Mouse (Mus musculus) thymus, adult 2 months (tissue): Measurements from ENCODE around the gene Sorcs3. TPM values are rescaled to one million over a fixed set of nuclear protein-coding genes. Genes with fewer than 3 reads are reported as not detected.

Experiments
- DNase-seq: peaks from one replicate; pipeline ENCODE4 v3.0.0; 2021
- H3K27ac ChIP-seq: fragments of 200-500 bp; 2 replicates; pipeline ENCODE4 v1.5.1; 2012; ENCODE audit warnings: low read length, control low read depth; ENCODE audit not compliant: control insufficient read depth, insufficient read depth
- H3K27me3 ChIP-seq: fragments of 200-500 bp; 2 replicates; pipeline ENCODE4 v1.6.1; 2012; ENCODE audit warnings: mild to moderate bottlenecking, low read length, moderate library complexity, mixed read lengths; ENCODE audit not compliant: control insufficient read depth, insufficient read depth
- H3K36me3 ChIP-seq: fragments of 200-500 bp; 2 replicates; pipeline ENCODE4 v1.6.1; 2012; ENCODE audit warnings: mild to moderate bottlenecking, low read length, moderate library complexity; ENCODE audit not compliant: control insufficient read depth, insufficient read depth
- H3K4me1 ChIP-seq: fragments of 200-500 bp; replicated peaks from 2 replicates; pipeline ENCODE4 v1.6.1; 2012; ENCODE audit warnings: low read length; ENCODE audit not compliant: control insufficient read depth, insufficient read depth
- H3K4me3 ChIP-seq: fragments of 200-500 bp; 2 replicates; pipeline ENCODE4 v1.5.1; 2012; ENCODE audit warnings: mild to moderate bottlenecking, low read length, control low read depth, moderate library complexity; ENCODE audit not compliant: control insufficient read depth, insufficient read depth
- CTCF ChIP-seq: fragments of 200-500 bp; IDR thresholded peaks from 2 replicates; pipeline ENCODE4 v1.5.1; 2012; ENCODE audit warnings: mild to moderate bottlenecking, control low read depth, low read length, moderate library complexity, borderline replicate concordance; ENCODE audit not compliant: control insufficient read depth, poor library complexity, insufficient read depth; ENCODE audit errors: extremely low read depth
- POLR2A ChIP-seq: fragments of 200-500 bp; IDR thresholded peaks from 2 replicates; pipeline ENCODE4 v1.6.1; 2012; ENCODE audit warnings: mild to moderate bottlenecking, low read length, control low read depth, moderate library complexity; ENCODE audit not compliant: control insufficient read depth, poor library complexity, insufficient read depth; ENCODE audit errors: extremely low read depth
- WGBS: fragments of 180-500 bp; shearing (Covaris S2); methylation state at CpG from one replicate; pipeline ENCODE4 v1.1.7; 2018; 5-methylcytosine and 5-hydroxymethylcytosine counted together
- polyA plus RNA-seq: library from polyadenylated mRNA; depleted of rRNA; stranded (reverse); fragments of >200 nt; gene quantifications from 2 replicates; pipeline ENCODE4 v1.2.3, GENCODE M21; 2012

Gene Sorcs3
- polyA plus RNA-seq, 1 experiment = 0.18 TPM

DNA sequence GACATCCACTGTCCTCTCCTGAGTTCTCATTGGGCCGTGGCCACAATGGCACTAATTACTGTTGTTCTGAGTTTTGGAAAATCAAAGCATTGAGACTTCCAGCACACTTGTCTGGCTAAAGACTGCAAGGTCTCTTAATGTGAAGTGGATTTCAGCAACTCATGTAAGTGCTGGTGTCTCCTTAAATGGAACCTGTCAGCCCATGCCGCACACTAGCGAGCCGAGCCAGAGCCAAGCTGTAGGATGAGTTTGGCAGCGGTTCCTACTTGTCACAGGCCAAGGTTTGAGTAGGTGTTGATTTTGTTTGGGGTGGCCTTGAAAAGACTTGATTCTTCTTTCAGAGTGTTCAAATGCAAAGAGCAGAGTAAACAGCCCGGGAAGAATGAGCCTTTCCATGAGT is 445.8 kb downstream of the Sorcs3 start:
- no peak overlapping the region for H3K4me3 ChIP-seq
- no peak for DNase-seq
- WGBS = 86% methylated on average over 6 of the region's 6 CpGs
- H3K4me1 ChIP-seq = no peaks in the 10 kb centered on the region
- no peak overlapping the region for H3K27ac ChIP-seq
- no peaks in the 10 kb centered on the region for H3K27me3 ChIP-seq
- TF ChIP-seq CTCF (no peak), POLR2A (no peak)
- H3K36me3 ChIP-seq = no peaks in the 10 kb centered on the region

DNA sequence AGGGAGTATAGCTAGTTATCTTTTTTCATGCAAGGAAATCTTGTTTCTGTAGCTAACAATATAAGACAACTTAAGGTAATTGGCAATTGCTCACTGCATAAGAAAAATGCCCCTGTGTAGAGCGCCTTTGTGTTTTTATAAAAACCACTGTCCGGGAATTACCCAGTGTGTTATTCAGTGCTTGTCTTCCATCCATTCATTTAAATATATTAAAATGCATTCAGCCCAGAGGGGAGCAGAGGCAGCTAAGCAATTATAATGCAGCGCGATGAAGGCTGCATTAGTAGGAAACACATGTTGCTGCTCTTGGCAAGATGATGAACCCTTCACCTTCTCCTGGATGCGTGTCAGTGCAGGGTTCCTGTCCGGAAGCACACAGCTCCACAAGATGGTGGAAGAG is 454.4 kb downstream of the Sorcs3 start:
- DNase-seq = no peak
- no peak for TF ChIP-seq POLR2A
- no peak for TF ChIP-seq CTCF
- Histone ChIP-seq H3K27me3 (no peaks in the 10 kb centered on the region), H3K4me1 (no peaks in the 10 kb centered on the region), H3K27ac (no peak overlapping the region), H3K36me3 (no peaks in the 10 kb centered on the region), H3K4me3 (no peak overlapping the region)
- 91% methylated on average over 6 of the region's 6 CpGs for WGBS

DNA sequence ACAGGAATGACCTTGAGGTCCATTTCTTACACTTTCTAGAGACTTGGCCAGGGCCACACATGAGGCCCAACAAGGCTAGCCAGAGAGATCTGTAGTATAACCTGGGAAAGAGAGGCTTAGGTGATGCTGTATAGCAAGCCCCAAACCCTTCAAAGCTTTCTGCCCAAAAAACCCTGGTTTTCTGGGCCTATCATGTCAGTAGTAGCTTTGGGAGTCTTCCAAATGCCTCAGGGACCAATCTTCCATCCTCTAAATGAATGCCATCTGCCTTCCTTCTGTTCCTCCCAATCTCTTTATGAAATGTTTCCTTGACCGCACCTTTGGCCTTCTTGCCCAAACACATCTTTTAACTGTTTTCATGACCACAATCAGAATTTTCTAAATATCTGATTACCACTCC is 474.1 kb downstream of the Sorcs3 start:
- Histone ChIP-seq H3K36me3 (no peaks in the 10 kb centered on the region), H3K27me3 (no peaks in the 10 kb centered on the region), H3K27ac (no peak overlapping the region), H3K4me1 (no peaks in the 10 kb centered on the region), H3K4me3 (no peak overlapping the region)
- 95% methylated on average over 1 of the region's 1 CpGs for WGBS
- no peak for DNase-seq
- TF ChIP-seq POLR2A = no peak
- no peak for TF ChIP-seq CTCF

DNA sequence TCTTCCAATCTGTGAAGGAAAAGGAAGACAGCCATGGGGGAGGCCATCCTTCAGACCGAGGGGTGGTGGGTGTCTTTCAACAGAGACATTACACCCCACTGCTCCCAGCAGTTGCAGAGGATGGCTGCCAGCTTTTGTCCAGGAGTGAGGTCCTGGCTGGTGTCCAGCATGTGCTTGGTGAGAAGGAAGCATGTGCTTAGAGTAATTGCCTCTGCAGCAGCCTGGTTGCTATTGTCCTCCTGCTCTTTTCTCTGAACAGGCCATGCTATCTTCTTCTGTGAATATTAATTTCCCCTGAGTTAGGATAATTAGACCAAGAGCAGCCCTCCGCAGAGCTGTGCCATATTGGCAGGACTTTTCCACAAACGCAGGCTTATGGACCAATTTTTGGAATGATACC is 476.7 kb downstream of the Sorcs3 start:
- no peak for DNase-seq
- Histone ChIP-seq H3K27ac (no peak overlapping the region), H3K36me3 (no peaks in the 10 kb centered on the region), H3K4me1 (no peaks in the 10 kb centered on the region), H3K4me3 (no peak overlapping the region), H3K27me3 (no peaks in the 10 kb centered on the region)
- TF ChIP-seq CTCF (no peak), POLR2A (no peak)
- 86% methylated on average over 3 of the region's 3 CpGs for WGBS

DNA sequence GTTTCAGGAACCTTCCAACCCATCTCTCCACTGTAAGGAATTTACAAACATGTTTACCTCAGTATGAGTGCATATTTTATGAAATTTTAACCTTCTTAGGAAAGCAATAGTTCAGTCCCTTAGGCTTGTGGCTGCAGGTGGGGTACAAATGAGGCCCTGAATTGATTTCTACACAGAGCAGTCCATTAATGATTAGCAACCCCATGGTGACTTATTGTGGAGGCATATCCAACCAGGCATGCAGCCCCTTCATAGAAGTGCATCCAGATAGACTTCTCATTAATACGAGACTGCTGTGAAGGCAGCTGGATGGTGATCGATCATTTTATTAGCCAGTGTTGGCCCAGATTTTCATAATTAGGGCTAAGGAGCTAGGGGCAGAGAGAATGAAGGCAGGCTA is 480.5 kb downstream of the Sorcs3 start:
- no peaks in the 10 kb centered on the region for H3K4me1 ChIP-seq
- no peaks in the 10 kb centered on the region for H3K36me3 ChIP-seq
- no peak overlapping the region for H3K27ac ChIP-seq
- no peaks in the 10 kb centered on the region for H3K27me3 ChIP-seq
- TF ChIP-seq CTCF (no peak), POLR2A (no peak)
- H3K4me3 ChIP-seq = no peak overlapping the region
- DNase-seq = no peak
- 97% methylated on average over 2 of the region's 2 CpGs for WGBS

DNA sequence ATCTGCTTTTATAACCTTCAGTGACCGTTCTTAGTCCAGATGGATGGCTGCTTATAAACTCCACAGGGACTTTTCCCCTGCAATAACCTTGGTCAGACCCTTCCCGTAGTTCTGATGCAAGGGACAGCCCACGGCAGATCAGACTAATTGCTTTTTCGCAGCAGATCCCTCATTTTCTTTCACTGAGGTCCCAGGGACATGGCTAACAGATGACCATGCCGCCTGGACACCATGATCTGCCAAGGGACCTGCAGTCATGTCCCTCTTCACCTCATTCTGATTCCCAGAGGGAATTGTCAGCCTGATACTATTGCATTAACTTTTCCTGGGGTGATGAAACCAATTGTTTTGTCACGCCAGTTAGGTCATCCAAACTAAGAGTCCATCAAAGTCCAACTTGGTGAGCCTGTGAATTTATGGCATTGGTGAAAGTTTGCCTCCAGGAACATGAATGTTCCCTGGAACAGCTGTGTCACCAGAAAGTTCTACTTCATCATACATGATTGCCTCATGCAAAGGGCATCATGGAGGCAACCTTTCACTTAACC is 494.4 kb downstream of the Sorcs3 start:
- no peak overlapping the region for H3K27ac ChIP-seq
- no peak for TF ChIP-seq POLR2A
- no peak for TF ChIP-seq CTCF
- no peak overlapping the region for H3K4me3 ChIP-seq
- 85% methylated on average over 6 of the region's 6 CpGs for WGBS
- H3K36me3 ChIP-seq = no peaks in the 10 kb centered on the region
- no peaks in the 10 kb centered on the region for H3K4me1 ChIP-seq
- no peaks in the 10 kb centered on the region for H3K27me3 ChIP-seq
- no peak for DNase-seq

DNA sequence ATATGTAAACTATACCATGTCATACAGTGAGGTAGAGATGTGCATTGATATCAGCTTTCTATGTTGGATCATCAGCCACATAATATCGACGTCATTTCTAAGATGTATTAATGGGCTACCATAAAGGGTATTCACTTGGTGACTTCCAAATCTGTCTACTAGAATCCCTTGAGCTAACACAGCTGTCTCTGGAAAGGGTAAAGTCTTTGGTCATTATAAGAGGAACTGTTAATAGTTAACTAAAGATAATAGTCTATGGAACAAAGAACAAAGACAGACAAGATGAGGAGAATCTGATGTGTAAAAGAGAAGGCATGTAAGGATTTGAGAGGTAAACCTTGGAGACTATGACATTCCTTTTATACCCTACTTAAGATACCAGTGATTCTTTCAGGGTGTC is 497.9 kb downstream of the Sorcs3 start:
- H3K27ac ChIP-seq = no peak overlapping the region
- H3K27me3 ChIP-seq = no peaks in the 10 kb centered on the region
- no peak overlapping the region for H3K4me3 ChIP-seq
- 93% methylated on average over 2 of the region's 2 CpGs for WGBS
- no peaks in the 10 kb centered on the region for H3K4me1 ChIP-seq
- no peak for TF ChIP-seq POLR2A
- no peak for TF ChIP-seq CTCF
- no peaks in the 10 kb centered on the region for H3K36me3 ChIP-seq
- DNase-seq = no peak
